Mouse (Mus musculus) liver, embryonic 14.5 days (tissue): ENCODE data around the gene Rpain.

Experiments used
- CTCF ChIP-seq: IDR thresholded peaks from 2 replicates; pipeline ENCODE4 v1.5.1; 2016; ENCODE audit warnings: antibody characterized with exemption, low read depth, control low read depth
- EP300 ChIP-seq: IDR thresholded peaks from 2 replicates; pipeline ENCODE4 v1.6.1; 2016; ENCODE audit warnings: antibody characterized with exemption, low read depth

- TF ChIP-seq CTCF (peak; percentile 32), EP300 (no peak)
Measured at GRCm38 (mm10) chr11:70942596-70942995, 27.4 kb upstream of the Rpain start.
